Mouse (Mus musculus) bone marrow, adult 2 months (tissue): ENCODE results near the gene Snrpe. TPM values are rescaled to one million over a fixed set of nuclear protein-coding genes. Genes with fewer than 3 reads are reported as not detected.

ENCODE experiments used
- H3K27ac ChIP-seq: fragments of 200-500 bp; 2 replicates; pipeline ENCODE4 v1.5.1; 2012; ENCODE audit warnings: low read depth, mild to moderate bottlenecking, control low read depth, inconsistent platforms, low read length; ENCODE audit not compliant: control insufficient read depth, poor library complexity, insufficient read depth
- H3K4me1 ChIP-seq: fragments of 200-500 bp; 2 replicates; pipeline ENCODE4 v1.6.1; 2011; ENCODE audit warnings: low read length; ENCODE audit not compliant: control insufficient read depth, insufficient read depth
- H3K4me3 ChIP-seq: fragments of 200-500 bp; replicated peaks from 2 replicates; pipeline ENCODE3; 2011; ENCODE audit warnings: mild to moderate bottlenecking, low read depth, low read length, control low read depth; ENCODE audit not compliant: control insufficient read depth
- CTCF ChIP-seq: fragments of 200-500 bp; IDR thresholded peaks from 2 replicates; pipeline ENCODE4 v1.5.1; 2011; ENCODE audit warnings: low read length, control low read depth; ENCODE audit not compliant: control insufficient read depth, insufficient read depth
- POLR2A ChIP-seq: fragments of 200-500 bp; IDR thresholded peaks from 2 replicates; pipeline ENCODE4 v1.6.1; 2011; ENCODE audit warnings: low read depth, mild to moderate bottlenecking, control low read depth, low read length, borderline replicate concordance; ENCODE audit not compliant: control insufficient read depth
- whole genome bisulfite sequencing: fragments of 180-500 bp; shearing (Covaris S2); methylation state at CpG from one replicate; pipeline ENCODE4 v1.1.7; 2018; 5-methylcytosine and 5-hydroxymethylcytosine counted together
- polyA plus RNA-seq: library from polyadenylated mRNA; stranded (reverse); fragments of >200 nt; gene quantifications from 2 replicates; pipeline ENCODE4 v1.2.4, GENCODE M21; 2011; ENCODE audit warnings: low replicate concordance; ENCODE audit not compliant: missing spikeins, insufficient read depth, insufficient read length

The Snrpe gene
- polyA plus RNA-seq, 1 experiment: 384 TPM

DNA sequence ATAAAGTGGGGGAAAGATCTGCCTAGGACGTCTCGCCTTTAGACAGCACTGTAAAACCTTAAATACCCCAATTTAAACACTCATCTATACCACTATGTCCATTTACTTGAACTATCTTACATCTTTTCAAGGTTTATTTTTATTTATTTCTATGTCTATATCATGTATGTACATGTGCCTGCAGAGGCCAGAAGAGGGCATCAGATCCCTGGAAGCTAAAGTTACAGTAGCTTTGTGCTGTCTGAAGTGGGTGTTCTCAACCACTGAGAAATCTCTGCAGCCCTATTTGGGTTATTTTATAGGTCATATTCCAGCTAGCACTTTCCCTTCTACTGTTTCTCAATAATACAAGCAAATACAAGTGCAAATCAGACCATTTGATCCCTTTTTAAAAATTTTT lies 22.1 kb upstream of the Snrpe start:
- no peak overlapping the region for H3K27ac ChIP-seq
- WGBS: 92% methylated on average over 2 of the region's 2 CpGs
- H3K4me3 ChIP-seq: no peak overlapping the region
- no peaks in the 10 kb centered on the region for H3K4me1 ChIP-seq
- TF ChIP-seq POLR2A (no peak), CTCF (no peak)

GRCm38 (mm10) chr1:133625052-133625451 lies 15.0 kb upstream of the Snrpe start:
- Histone ChIP-seq H3K4me1 (no peaks in the 10 kb centered on the region), H3K27ac (no peak overlapping the region), H3K4me3 (no peak overlapping the region)
- WGBS: 77% methylated on average over 2 of the region's 2 CpGs
- TF ChIP-seq POLR2A (no peak), CTCF (no peak)

DNA sequence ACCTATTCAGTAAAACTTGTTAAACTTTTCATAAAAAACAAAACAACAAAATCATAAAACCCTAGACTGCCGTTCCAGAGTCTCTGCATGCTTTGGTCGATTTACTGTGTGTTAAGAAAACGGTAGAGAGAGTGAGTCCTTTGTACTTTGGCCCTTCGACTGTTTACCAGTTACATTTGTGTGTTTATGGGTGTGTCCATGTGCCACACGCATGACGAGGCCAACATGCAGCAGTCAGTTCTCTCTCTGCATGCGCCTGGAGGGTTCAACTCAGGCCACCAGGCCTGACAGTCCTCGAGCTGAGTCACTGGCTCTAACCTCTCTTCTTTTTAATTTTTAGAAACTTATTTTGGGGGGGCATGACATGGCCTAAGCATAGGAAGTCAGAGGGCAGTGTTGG lies 8.2 kb upstream of the Snrpe start:
- Histone ChIP-seq H3K4me1 (no peaks in the 10 kb centered on the region), H3K4me3 (no peak overlapping the region), H3K27ac (no peak overlapping the region)
- WGBS: 76% methylated on average over 8 of the region's 8 CpGs
- TF ChIP-seq CTCF (no peak), POLR2A (no peak)

DNA sequence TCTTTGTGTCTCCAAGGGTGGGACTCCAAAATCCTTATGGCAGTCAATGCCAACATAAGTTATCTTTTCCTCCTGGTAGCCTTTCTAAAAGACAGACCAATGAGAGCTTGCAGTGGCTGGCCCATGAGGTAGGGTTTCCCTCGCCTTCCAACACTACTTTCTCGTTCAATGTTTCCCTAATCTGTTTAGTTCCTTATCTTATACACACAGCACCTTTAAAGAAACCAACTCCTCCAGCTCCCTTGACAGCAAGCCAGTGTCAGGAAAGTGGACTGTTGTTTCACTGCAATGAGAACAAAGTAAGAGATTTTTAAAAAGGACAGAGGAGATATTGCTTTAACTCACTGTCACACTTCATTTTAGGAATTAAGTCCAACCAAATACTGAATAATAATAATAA lies 7.8 kb upstream of the Snrpe start:
- Histone ChIP-seq H3K4me1 (no peaks in the 10 kb centered on the region), H3K4me3 (no peak overlapping the region), H3K27ac (no peak overlapping the region)
- TF ChIP-seq POLR2A (no peak), CTCF (no peak)
- 38% methylated on average over 2 of the region's 2 CpGs for WGBS

DNA sequence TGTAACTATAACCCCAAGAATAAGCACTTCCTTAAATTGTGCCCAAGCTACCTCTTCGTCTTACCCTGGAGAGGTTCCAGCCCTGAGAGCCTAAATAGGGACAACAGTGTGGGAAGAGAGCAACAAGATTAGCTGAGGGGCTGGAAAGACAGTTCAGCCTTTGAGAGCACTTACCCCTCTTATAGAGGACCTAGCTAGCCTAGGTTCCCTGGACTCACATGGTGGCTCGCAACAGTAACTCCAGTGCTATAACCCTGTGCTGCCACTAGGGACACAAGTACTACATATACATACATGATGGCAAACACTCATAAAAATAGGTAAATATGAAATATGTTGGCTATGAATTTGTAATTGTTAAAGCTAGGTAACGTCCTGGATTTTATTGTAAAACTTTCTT lies 3.7 kb upstream of the Snrpe start:
- Histone ChIP-seq H3K4me1 (no peaks in the 10 kb centered on the region), H3K4me3 (no peak overlapping the region), H3K27ac (no peak overlapping the region)
- peak; percentile 36; the same call in 1 of the 2 replicates for TF ChIP-seq CTCF
- no peak for TF ChIP-seq POLR2A
- 62% methylated on average over 3 of the region's 3 CpGs for WGBS

DNA sequence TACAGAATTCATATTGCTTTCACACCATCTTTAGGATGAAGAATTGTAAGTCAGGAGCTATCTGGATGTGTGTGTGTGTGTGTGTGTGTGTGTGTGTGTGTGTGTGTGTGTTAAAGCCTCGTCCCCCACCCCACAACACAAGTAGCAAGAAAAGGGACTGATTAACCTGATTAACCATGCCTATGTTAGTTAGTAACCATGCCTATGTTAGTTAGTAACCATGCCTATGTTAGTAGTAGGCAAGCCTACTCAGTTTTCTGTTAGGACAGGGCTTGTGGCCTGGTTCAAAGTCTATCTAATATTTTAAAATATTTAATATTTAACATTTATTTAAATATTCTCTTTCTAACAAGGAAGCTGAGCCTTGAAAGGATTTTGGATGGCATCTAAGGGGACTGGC lies 1.3 kb upstream of the Snrpe start:
- TF ChIP-seq POLR2A (no peak), CTCF (no peak)
- WGBS: 89% methylated on average over 1 of the region's 1 CpGs

DNA sequence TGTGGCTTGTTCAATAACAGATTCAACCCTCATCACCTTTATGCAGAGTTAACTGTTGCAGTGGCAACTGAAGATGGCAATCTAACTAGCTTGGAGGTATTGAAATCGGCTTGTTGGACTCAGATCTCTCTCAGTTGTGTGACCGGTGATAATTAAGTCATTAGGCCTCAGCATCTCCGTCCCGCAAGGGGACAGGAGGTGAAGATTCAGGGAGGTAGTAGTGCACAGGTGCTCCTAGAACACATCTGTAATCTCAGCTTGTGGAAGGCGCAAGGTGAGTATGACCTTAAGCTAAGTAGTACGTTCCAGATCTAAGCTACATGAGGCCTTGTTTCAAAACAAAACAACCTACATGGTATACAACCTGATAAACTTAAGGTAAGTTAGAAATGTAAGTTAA lies 510 bp upstream of the Snrpe start:
- no peak overlapping the region for H3K4me3 ChIP-seq
- H3K4me1 ChIP-seq: no peaks in the 10 kb centered on the region; the same call in 1 of the 2 replicates
- no peak overlapping the region for H3K27ac ChIP-seq
- WGBS: 56% methylated on average over 6 of the region's 6 CpGs
- TF ChIP-seq POLR2A: no peak
- no peak for TF ChIP-seq CTCF

More for the DNA sequence above, 1.3 kb upstream of the Snrpe start:
- Histone ChIP-seq H3K4me1 (no peaks in the 10 kb centered on the region; the same call in 1 of the 2 replicates), H3K27ac (no peak overlapping the region), H3K4me3 (no peak overlapping the region)

GRCm38 (mm10) chr1:133603174-133603573 lies 6.9 kb downstream of the Snrpe start:
- WGBS: 88% methylated on average over 4 of the region's 4 CpGs
- TF ChIP-seq POLR2A (no peak), CTCF (no peak)

DNA sequence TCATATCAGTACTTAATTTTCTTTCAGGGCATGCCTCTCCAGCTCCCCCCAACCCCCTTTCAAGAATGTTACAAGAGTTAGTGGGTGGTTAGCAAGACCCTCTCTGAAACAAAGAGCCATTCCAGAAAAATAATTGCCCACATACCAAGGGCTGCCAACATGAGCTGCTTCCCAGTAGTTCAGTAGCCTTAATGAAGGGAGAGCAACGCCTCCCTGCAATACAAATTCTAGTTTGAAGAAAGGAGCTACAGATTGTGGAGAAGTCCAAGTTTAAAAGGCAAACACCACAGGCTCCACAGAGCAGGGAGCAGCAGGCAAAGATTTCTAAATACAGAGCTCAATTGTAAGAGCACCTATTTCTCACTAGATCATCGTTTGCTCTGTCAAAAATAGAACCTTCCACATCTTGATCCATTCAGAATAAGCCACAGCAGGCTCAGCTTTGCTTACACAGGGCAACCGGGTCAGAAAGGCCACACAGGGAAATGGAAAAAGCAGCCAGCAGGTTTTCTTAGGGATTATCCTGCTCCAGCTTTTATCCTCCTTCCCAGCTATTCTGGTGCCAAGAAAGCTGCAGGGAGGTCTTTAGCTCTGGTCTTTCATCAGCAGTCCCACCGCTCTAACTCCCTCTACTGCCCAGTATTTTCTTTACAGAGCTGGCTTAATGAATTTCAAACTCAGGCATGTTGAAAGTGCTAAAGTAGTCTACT lies 13.6 kb downstream of the Snrpe start:
- no peak for TF ChIP-seq POLR2A
- no peak for TF ChIP-seq CTCF
- no peak overlapping the region for H3K4me3 ChIP-seq
- WGBS: 35% methylated on average over 4 of the region's 4 CpGs

More at GRCm38 (mm10) chr1:133603174-133603573, 6.9 kb downstream of the Snrpe start:
- H3K27ac ChIP-seq: no peak overlapping the region
- no peaks in the 10 kb centered on the region; the same call in 1 of the 2 replicates for H3K4me1 ChIP-seq
- H3K4me3 ChIP-seq: no peak overlapping the region

GRCm38 (mm10) chr1:133585995-133586537 lies 24.0 kb downstream of the Snrpe start:
- 71% methylated on average over 6 of the region's 6 CpGs for WGBS
- Histone ChIP-seq H3K27ac (no peak overlapping the region), H3K4me1 (no peaks in the 10 kb centered on the region), H3K4me3 (no peak overlapping the region)
- TF ChIP-seq CTCF (no peak), POLR2A (no peak)

More for the DNA sequence above, 13.6 kb downstream of the Snrpe start:
- Histone ChIP-seq H3K4me1 (no peaks in the 10 kb centered on the region), H3K27ac (no peak overlapping the region)
